Mouse (Mus musculus) heart, embryonic 13.5 days (tissue): ENCODE measurements around the gene Arhgef10l. TPM values are rescaled to one million over a fixed set of nuclear protein-coding genes. Genes with fewer than 3 reads are reported as not detected.

Experiments used
- ATAC-seq: fragments of 200-750 bp; cut with Nextera tagmentation; 2 replicates; pipeline ENCODE4 v1.8.0; 2017; ENCODE audit warnings: moderate TSS enrichment; ENCODE audit not compliant: insufficient number of reproducible peaks, low FRiP score, low TSS enrichment; ENCODE audit errors: extremely low read depth
- H3K27ac ChIP-seq: fragments of 300-500 bp; sonication (generic); replicated peaks from 2 replicates; pipeline ENCODE4 v1.5.1; 2015; ENCODE audit warnings: moderate library complexity, mild to moderate bottlenecking, inconsistent platforms
- H3K27me3 ChIP-seq: fragments of 300-500 bp; sonication (generic); replicated peaks from 2 replicates; pipeline ENCODE4 v1.6.1; 2015; ENCODE audit warnings: mild to moderate bottlenecking, inconsistent platforms
- H3K36me3 ChIP-seq: fragments of 300-500 bp; sonication (generic); 2 replicates; pipeline ENCODE4 v1.6.1; 2015; ENCODE audit warnings: mild to moderate bottlenecking, inconsistent platforms
- H3K4me1 ChIP-seq: fragments of 300-500 bp; sonication (generic); 2 replicates; pipeline ENCODE4 v1.6.1; 2015; ENCODE audit warnings: inconsistent platforms
- H3K4me2 ChIP-seq: fragments of 300-500 bp; sonication (generic); 2 replicates; pipeline ENCODE4 v1.6.1; 2015; ENCODE audit warnings: inconsistent platforms, mild to moderate bottlenecking, moderate library complexity
- H3K4me3 ChIP-seq: fragments of 300-500 bp; sonication (generic); 2 replicates; pipeline ENCODE4 v1.5.1; 2015; ENCODE audit warnings: moderate library complexity, mild to moderate bottlenecking, inconsistent platforms
- H3K9ac ChIP-seq: fragments of 300-500 bp; sonication (generic); 2 replicates; pipeline ENCODE4 v1.6.1; 2015; ENCODE audit warnings: inconsistent platforms, mild to moderate bottlenecking, moderate library complexity
- H3K9me3 ChIP-seq: fragments of 300-500 bp; sonication (generic); 2 replicates; pipeline ENCODE4 v1.6.1; 2016; ENCODE audit warnings: inconsistent platforms
- WGBS: fragments of 180-500 bp; shearing (Covaris S2); methylation state at CpG from one replicate; pipeline ENCODE4 v1.1.7; 2015; ENCODE audit warnings: mixed read lengths; 5-methylcytosine and 5-hydroxymethylcytosine counted together
- microRNA-seq: library from miRNA; unstranded; fragments of <30 nt; microRNA quantifications from one replicate; pipeline ENCODE4, GENCODE M21; 2016
- polyA plus RNA-seq: library from polyadenylated mRNA; unstranded; fragments of >200 nt; fragmentation: Nextera tagmentation; extraction: Ambion mirVana; gene quantifications from 2 replicates; pipeline ENCODE4 v1.2.1, GENCODE M21; 2015

Gene Arhgef10l
- polyA plus RNA-seq, 1 experiment from 2014 or later, result 18.2 TPM

DNA sequence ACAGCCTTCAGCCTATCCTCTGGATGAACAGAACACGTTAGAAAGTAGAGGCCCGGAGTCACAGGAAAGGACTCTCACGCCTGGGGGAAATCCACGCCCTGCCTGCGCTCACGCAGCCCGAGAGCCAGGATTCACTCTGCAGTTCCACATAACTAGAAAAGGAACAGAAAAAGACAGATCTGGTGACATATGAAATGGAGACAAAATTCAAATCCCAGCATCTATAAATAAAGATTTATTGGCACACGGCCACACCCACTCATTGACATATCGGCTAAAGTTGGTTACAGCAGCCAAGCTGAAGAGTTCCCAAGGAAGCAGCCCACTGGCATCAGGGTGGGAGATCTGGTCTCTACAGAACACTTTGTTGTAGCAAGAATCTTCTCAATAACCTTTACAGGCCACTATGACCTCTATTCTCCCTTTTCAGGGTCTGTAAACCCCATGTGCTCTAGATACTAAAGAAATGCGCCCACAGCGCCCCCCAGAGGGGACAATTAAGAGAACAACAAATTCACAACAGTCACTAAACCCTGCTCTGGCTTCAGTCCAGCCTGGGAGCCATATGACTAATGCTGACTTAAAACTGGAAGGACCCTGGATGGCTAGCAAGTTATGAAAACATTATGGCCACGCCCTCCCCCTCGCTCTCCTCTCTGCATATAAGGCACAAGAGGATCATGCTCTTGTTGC lies 195.9 kb downstream of the Arhgef10l start:
- no peak for ATAC-seq
- WGBS, result 63% methylated on average over 13 of the region's 13 CpGs

DNA sequence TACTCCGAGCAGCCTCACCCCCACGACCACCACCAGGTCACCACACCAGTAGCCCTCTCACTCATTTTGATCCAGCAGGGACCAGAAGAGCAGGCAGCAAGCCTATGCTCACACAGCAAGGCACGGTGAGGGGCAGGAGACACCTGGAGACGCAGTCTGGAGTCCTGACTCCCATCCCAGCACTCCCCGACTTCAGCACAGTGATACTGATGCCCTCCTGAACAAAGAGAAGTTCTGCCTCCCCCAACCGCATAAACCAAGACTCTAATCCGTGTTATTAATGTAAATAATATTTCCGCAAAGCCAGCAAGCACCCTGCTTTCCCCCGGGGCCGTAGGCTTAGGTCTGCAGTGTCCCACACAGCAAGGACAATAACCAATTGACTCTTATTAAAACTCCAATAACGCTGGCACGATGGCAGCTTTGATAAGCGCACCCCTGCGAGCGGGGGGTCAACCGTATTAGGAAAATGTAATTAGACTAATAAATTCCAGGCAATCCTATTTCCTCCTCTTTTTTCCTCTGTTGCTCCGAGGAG lies 198.5 kb downstream of the Arhgef10l start:
- H3K4me1 ChIP-seq, result no peaks in the 10 kb centered on the region
- ATAC-seq, result no peak
- H3K36me3 ChIP-seq, result no peaks in the 10 kb centered on the region
- no peaks in the 10 kb centered on the region for H3K9me3 ChIP-seq
- WGBS, result 69% methylated on average over 17 of the region's 17 CpGs
- H3K4me2 ChIP-seq, result no peak overlapping the region
- H3K9ac ChIP-seq, result no peak overlapping the region
- H3K4me3 ChIP-seq, result no peak overlapping the region
- 0 out of 2 replicates have a peak, but pooled peaks cover 12% of the 10 kb centered on the region for H3K27me3 ChIP-seq
- no peak overlapping the region for H3K27ac ChIP-seq

More for the DNA sequence above, 195.9 kb downstream of the Arhgef10l start:
- Histone ChIP-seq H3K36me3 (no peaks in the 10 kb centered on the region), H3K4me3 (no peak overlapping the region), H3K4me2 (no peak overlapping the region), H3K9ac (no peak overlapping the region), H3K27ac (no peak overlapping the region), H3K27me3 (0 out of 2 replicates have a peak, but pooled peaks cover 15% of the 10 kb centered on the region), H3K4me1 (no peaks in the 10 kb centered on the region), H3K9me3 (no peaks in the 10 kb centered on the region)

Small RNAs within 50 kb of the gene (microRNA-seq; reads per million reads assigned to microRNA genes)
- not detected for gene Gm23045

Other genes starting within 250 kb of the Arhgef10l start
- 9.8 and 10.7 TPM in 2 replicates for gene Rcc2, start 34.5 kb upstream of the Arhgef10l start, polyA plus RNA-seq
- gene Padi6, start 76.6 kb upstream of the Arhgef10l start, polyA plus RNA-seq, result not detected in 2 replicates
- gene Padi4, start 108.2 kb upstream of the Arhgef10l start, polyA plus RNA-seq, result 2.1 and 2.4 TPM in 2 replicates
- gene Padi3, start 144.6 kb upstream of the Arhgef10l start, polyA plus RNA-seq, result 0.24 and 0.25 TPM in 2 replicates
- gene Padi1, start 179.8 kb upstream of the Arhgef10l start, polyA plus RNA-seq, result 0.12 and 0.18 TPM in 2 replicates
- 2.1 and 2.9 TPM in 2 replicates for gene Padi2, start 240.3 kb upstream of the Arhgef10l start, polyA plus RNA-seq